Mouse (Mus musculus) limb, embryonic 13.5 days (tissue): ENCODE measurements around the gene Mei4. TPM values are rescaled to one million over a fixed set of nuclear protein-coding genes. Genes with fewer than 3 reads are reported as not detected.
A peak's percentile ranks its signal among the peaks of the same experiment; 100 is the strongest.

ENCODE experiments used
- ATAC-seq: fragments of 200-750 bp; cut with Nextera tagmentation; 2 replicates; pipeline ENCODE4 v1.8.0; 2017; ENCODE audit warnings: low read depth, moderate number of reproducible peaks, moderate TSS enrichment; ENCODE audit not compliant: low FRiP score
- H3K27ac ChIP-seq: fragments of 300-500 bp; sonication (generic); 2 replicates; pipeline ENCODE4 v1.5.1; 2015; ENCODE audit warnings: inconsistent platforms, mild to moderate bottlenecking, moderate library complexity
- H3K27me3 ChIP-seq: fragments of 300-500 bp; sonication (generic); 2 replicates; pipeline ENCODE4 v1.6.1; 2015; ENCODE audit warnings: mild to moderate bottlenecking, inconsistent platforms
- H3K36me3 ChIP-seq: fragments of 300-500 bp; sonication (generic); 2 replicates; pipeline ENCODE4 v1.6.1; 2015; ENCODE audit warnings: inconsistent platforms, mild to moderate bottlenecking, moderate library complexity
- H3K4me1 ChIP-seq: fragments of 300-500 bp; sonication (generic); 2 replicates; pipeline ENCODE4 v1.6.1; 2015; ENCODE audit warnings: inconsistent platforms
- H3K4me2 ChIP-seq: fragments of 300-500 bp; sonication (generic); replicated peaks from 2 replicates; pipeline ENCODE4 v1.6.1; 2015; ENCODE audit warnings: inconsistent platforms, mild to moderate bottlenecking, moderate library complexity
- H3K4me3 ChIP-seq: fragments of 300-500 bp; sonication (generic); 2 replicates; pipeline ENCODE4 v1.5.1; 2015; ENCODE audit warnings: moderate library complexity, mild to moderate bottlenecking, inconsistent platforms
- H3K9ac ChIP-seq: fragments of 300-500 bp; sonication (generic); 2 replicates; pipeline ENCODE4 v1.6.1; 2015; ENCODE audit warnings: mild to moderate bottlenecking, inconsistent platforms
- H3K9me3 ChIP-seq: fragments of 300-500 bp; sonication (generic); 2 replicates; pipeline ENCODE4 v1.6.1; 2016; ENCODE audit warnings: inconsistent platforms
- WGBS: fragments of 180-500 bp; shearing (Covaris S2); methylation state at CpG from one replicate; pipeline ENCODE4 v1.1.7; 2015; 5-methylcytosine and 5-hydroxymethylcytosine counted together
- polyA plus RNA-seq: library from polyadenylated mRNA; unstranded; fragments of >200 nt; fragmentation: Nextera tagmentation; extraction: Ambion mirVana; gene quantifications from 2 replicates; pipeline ENCODE4 v1.2.1, GENCODE M21; 2015

The Mei4 gene
- polyA plus RNA-seq, 1 experiment from 2014 or later = 1.2 TPM

DNA sequence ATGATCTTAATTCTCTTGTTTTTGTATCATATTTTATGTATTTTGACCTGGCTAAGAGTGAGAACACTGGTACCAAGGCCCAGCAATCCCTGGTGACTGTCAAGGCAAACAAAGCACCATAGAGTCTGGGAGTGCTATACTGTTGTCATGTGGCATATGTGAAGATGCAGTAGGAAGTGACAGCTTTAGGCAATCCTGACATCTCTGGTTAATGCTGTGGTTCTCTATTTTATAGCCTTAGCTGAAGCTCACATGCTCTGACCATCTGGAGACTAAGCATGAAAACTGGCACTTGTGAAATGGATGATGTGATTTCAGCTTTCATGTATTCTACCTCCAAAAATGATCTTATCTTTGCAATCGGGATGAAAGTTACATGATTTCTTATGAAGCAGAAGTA lies 103.3 kb downstream of the Mei4 start:
- no peaks in the 10 kb centered on the region for H3K9me3 ChIP-seq
- H3K9ac ChIP-seq = no peak overlapping the region
- ATAC-seq = no peak
- 88% methylated on average over 1 of the region's 1 CpGs for WGBS
- H3K4me3 ChIP-seq = no peak overlapping the region
- no peak overlapping the region for H3K4me2 ChIP-seq
- H3K27ac ChIP-seq = no peak overlapping the region
- no peaks in the 10 kb centered on the region for H3K4me1 ChIP-seq
- no peaks in the 10 kb centered on the region for H3K27me3 ChIP-seq
- no peaks in the 10 kb centered on the region for H3K36me3 ChIP-seq

GRCm38 (mm10) chr9:81968935-81969334 lies 105.5 kb downstream of the Mei4 start:
- WGBS = 60% methylated on average over 2 of the region's 2 CpGs
- no peak for ATAC-seq
- no peaks in the 10 kb centered on the region for H3K36me3 ChIP-seq

DNA sequence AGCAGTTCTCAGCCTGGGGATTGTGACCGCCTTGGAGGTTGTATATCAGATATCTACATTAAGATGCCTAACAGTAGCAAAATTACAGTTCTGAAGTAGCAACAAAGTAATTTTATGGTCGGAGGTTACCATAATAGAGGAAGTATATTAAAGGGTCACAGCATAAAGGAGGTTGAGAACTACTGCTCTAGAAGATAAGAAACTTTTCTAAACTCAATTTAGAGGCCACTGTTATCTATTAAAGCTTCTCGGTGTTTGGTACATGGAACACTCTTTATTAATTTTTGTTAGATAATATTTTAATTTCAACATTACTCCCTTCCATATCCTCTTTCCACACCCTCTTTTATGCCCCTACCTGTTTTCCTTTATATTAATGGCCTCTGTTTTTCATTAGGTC lies 119.0 kb downstream of the Mei4 start:
- H3K36me3 ChIP-seq = no peaks in the 10 kb centered on the region
- H3K4me2 ChIP-seq = no peak overlapping the region
- no peaks in the 10 kb centered on the region for H3K27me3 ChIP-seq
- no peak overlapping the region for H3K27ac ChIP-seq
- no peaks in the 10 kb centered on the region for H3K9me3 ChIP-seq
- H3K4me3 ChIP-seq = no peak overlapping the region
- WGBS = 87% methylated on average over 3 of the region's 3 CpGs
- H3K9ac ChIP-seq = no peak overlapping the region
- ATAC-seq = no peak
- no peaks in the 10 kb centered on the region for H3K4me1 ChIP-seq

More at GRCm38 (mm10) chr9:81968935-81969334, 105.5 kb downstream of the Mei4 start:
- Histone ChIP-seq H3K4me1 (no peaks in the 10 kb centered on the region), H3K9ac (no peak overlapping the region), H3K27ac (no peak overlapping the region), H3K9me3 (no peaks in the 10 kb centered on the region), H3K27me3 (no peaks in the 10 kb centered on the region), H3K4me2 (no peak overlapping the region), H3K4me3 (no peak overlapping the region)

DNA sequence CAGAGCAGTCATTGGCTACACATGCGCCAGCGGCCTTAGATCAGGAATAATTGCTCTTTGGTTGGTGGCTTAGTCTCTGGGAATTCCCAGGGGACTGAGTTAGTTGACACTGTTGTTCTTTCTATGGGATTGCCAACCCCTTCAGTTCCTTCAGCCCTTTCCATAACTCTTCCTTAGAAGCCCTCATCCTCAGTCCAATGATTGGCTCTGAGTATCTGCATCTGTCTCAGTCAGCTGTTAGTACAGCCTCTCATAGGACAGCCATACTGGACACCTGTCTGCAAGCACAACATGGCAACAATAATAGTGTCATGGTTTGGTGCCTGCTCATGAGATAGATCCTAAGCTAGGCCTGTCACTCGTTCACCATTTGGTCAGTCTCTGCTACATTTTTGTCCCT lies 149.5 kb downstream of the Mei4 start:
- Histone ChIP-seq H3K36me3 (no peaks in the 10 kb centered on the region), H3K4me1 (0 out of 2 replicates have a peak, but pooled peaks cover 4% of the 10 kb centered on the region), H3K9me3 (no peaks in the 10 kb centered on the region), H3K9ac (no peak overlapping the region), H3K4me3 (no peak overlapping the region), H3K27me3 (no peaks in the 10 kb centered on the region), H3K4me2 (no peak overlapping the region), H3K27ac (no peak overlapping the region)
- ATAC-seq = peak; percentile 54
- 76% methylated on average over 3 of the region's 3 CpGs for WGBS

DNA sequence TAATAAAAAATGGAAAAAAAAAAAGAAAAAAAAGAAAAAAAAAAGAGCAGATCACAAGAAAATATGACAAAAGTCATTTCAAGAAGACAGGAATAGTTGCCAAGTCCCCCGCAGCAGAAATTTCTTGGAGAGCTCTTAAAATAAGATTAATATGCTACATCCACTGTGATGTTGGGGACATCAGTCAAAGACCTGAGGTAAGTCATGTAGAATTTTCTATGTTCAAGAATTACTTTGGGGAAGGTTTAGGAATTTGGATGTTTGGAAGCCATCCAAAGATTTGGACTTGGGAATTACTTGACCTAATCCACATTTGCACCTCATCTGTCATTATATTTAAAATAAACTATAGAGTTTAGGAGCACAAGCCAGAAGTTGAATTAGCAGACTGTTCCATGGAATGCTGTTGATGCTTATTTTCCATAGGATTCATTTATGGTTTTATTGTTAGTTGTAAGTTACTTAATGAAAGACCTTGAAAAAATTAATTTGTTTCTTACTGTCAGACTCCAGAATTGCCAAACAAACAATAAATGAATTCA lies 179.1 kb downstream of the Mei4 start:
- no peaks in the 10 kb centered on the region for H3K9me3 ChIP-seq
- H3K36me3 ChIP-seq = no peaks in the 10 kb centered on the region
- no peak overlapping the region for H3K4me2 ChIP-seq
- no peaks in the 10 kb centered on the region for H3K27me3 ChIP-seq
- H3K9ac ChIP-seq = no peak overlapping the region
- no peak overlapping the region for H3K4me3 ChIP-seq
- H3K27ac ChIP-seq = no peak overlapping the region
- ATAC-seq = no peak
- H3K4me1 ChIP-seq = no peaks in the 10 kb centered on the region
- WGBS = 78% methylated on average over 1 of the region's 1 CpGs

DNA sequence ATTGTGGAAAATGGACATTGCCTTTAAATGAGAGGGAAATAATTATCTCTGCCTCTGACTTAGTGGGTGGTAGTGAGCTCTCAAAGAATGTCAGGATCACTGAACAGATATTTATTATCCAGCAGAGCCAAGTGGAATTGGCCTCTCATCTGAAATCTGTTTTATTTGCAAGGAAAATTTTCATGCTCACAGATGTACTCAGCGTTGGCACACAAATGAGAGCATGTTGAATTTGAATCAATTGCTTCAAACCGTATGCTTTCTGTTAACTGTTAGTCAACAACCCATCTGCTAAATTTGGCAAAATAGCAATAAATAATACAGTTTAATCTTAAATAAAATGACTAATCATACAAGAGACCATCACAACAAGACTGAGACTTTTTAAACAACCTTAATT lies 181.0 kb downstream of the Mei4 start:
- Histone ChIP-seq H3K4me3 (no peak overlapping the region), H3K36me3 (no peaks in the 10 kb centered on the region), H3K27ac (no peak overlapping the region), H3K4me1 (no peaks in the 10 kb centered on the region), H3K9me3 (no peaks in the 10 kb centered on the region), H3K27me3 (no peaks in the 10 kb centered on the region), H3K9ac (no peak overlapping the region), H3K4me2 (no peak overlapping the region)
- 84% methylated on average over 2 of the region's 2 CpGs for WGBS
- no peak for ATAC-seq

DNA sequence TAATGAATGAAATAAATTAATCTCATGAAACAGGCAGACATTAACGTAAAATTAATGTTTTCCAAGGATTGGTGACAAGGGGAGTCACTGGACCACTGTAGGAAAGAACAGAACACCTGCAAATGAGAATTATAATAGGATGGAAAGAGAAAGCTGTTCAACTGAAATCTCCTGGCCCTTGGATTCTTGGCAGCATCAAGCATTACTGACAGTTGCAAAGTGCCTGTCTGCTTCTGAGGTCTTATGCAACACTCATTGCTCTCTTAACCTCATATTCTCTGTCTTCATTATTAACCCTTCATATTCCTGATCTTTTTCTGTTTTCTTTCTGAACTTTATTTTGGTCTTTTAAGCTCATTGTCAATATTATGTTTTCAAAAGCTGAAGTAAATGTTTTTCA lies 210.4 kb downstream of the Mei4 start:
- H3K4me2 ChIP-seq = no peak overlapping the region
- WGBS = 80% methylated on average over 1 of the region's 1 CpGs

DNA sequence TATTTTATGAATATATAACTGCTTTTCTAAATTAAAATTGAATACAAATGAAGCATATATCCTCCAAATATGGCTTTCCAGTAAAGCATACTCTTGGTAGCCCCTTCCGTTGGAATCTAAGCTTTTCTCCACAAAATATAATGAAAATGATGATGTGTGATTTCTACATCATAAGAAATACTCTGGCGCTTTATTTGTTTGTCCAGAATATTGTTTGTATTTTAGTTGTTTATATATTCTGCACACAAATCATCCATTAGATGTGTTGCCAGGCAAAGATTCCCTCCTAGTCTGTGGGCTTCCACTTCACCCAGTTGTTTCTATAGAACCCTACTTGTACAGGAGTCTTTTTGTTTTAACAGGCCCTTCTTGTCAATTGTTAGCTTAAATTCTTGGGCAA lies 211.8 kb downstream of the Mei4 start:
- Histone ChIP-seq H3K9ac (no peak overlapping the region), H3K9me3 (no peaks in the 10 kb centered on the region), H3K4me1 (no peaks in the 10 kb centered on the region), H3K4me3 (no peak overlapping the region), H3K27me3 (no peaks in the 10 kb centered on the region), H3K36me3 (no peaks in the 10 kb centered on the region), H3K4me2 (no peak overlapping the region), H3K27ac (no peak overlapping the region)
- no peak for ATAC-seq
- 88% methylated on average over 2 of the region's 2 CpGs for WGBS

More for the DNA sequence above, 210.4 kb downstream of the Mei4 start:
- H3K27ac ChIP-seq = no peak overlapping the region
- H3K27me3 ChIP-seq = no peaks in the 10 kb centered on the region
- no peak for ATAC-seq
- H3K4me3 ChIP-seq = no peak overlapping the region
- H3K9me3 ChIP-seq = no peaks in the 10 kb centered on the region
- H3K36me3 ChIP-seq = no peaks in the 10 kb centered on the region
- H3K4me1 ChIP-seq = no peaks in the 10 kb centered on the region
- H3K9ac ChIP-seq = no peak overlapping the region

DNA sequence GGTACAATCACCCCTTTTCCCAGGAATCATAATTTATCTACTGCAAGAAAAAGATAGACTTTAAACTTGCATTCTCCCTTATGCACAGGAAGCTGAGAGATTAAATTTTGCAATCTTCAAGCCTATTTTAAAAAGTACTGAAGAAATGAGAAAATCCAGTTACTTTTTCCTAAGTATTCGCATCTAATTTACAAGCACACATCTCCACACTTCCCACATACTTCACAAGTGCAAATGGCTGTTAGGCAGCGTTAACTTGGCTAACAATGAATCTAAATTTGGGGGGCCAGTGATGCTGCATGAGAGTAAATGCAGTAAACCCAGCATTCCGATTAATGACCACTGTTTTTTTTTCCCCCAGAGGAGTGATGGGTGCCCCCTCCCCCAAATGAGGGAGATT lies 232.9 kb downstream of the Mei4 start:
- ATAC-seq = no peak
- Histone ChIP-seq H3K36me3 (no peaks in the 10 kb centered on the region), H3K4me3 (no peak overlapping the region), H3K4me2 (no peak overlapping the region), H3K9ac (no peak overlapping the region), H3K27me3 (no peaks in the 10 kb centered on the region), H3K9me3 (no peaks in the 10 kb centered on the region), H3K4me1 (no peaks in the 10 kb centered on the region), H3K27ac (no peak overlapping the region)
- WGBS = 65% methylated on average over 3 of the region's 3 CpGs

DNA sequence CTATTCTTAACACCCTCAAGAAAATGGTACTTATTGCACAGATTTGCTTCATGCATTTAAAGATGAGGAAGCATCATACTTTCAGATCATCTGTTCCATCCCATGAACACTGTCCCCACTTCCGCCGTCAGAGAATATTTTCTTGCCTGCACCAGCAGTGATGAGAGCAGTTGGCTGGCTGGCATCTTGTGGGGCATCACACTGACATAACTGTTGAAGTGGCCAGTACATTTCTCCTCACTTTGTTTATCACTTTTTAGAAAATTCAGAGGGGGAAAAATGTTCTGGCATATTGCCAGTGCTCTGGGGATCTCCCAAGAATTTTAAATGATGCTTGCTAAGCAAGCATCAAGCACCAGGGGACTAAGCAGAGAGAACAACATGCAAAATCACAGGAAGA lies 251.4 kb downstream of the Mei4 start:
- ATAC-seq = no peak
- no peaks in the 10 kb centered on the region for H3K27me3 ChIP-seq
- H3K27ac ChIP-seq = no peak overlapping the region
- no peak overlapping the region for H3K4me2 ChIP-seq
- no peaks in the 10 kb centered on the region for H3K4me1 ChIP-seq
- H3K36me3 ChIP-seq = no peaks in the 10 kb centered on the region
- H3K9ac ChIP-seq = no peak overlapping the region
- H3K9me3 ChIP-seq = no peaks in the 10 kb centered on the region
- 87% methylated on average over 2 of the region's 2 CpGs for WGBS
- no peak overlapping the region for H3K4me3 ChIP-seq

DNA sequence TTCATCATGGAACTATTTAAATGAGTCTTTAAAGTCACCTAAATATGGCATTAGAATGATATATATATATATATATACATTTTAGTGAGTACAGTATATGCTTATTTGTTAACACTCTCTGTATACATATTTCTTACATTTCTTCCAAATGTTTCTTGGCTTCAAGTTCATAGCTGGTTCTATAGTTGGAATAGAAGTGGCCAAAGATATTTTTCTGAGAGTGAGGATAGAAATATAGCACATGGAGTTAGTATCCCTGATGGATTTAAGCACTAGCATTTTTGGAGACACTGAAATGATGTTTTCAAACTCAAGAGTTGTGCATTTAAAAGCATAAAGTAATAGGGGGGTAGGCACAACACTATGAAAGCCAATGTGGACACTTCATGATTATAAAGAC lies 272.6 kb downstream of the Mei4 start:
- ATAC-seq = no peak
- Histone ChIP-seq H3K4me2 (no peak overlapping the region), H3K27ac (no peak overlapping the region), H3K27me3 (no peaks in the 10 kb centered on the region), H3K4me3 (no peak overlapping the region), H3K9me3 (no peaks in the 10 kb centered on the region), H3K9ac (no peak overlapping the region), H3K4me1 (no peaks in the 10 kb centered on the region), H3K36me3 (no peaks in the 10 kb centered on the region)

- Histone ChIP-seq H3K9ac (no peak overlapping the region), H3K4me1 (no peaks in the 10 kb centered on the region), H3K36me3 (no peaks in the 10 kb centered on the region), H3K9me3 (no peaks in the 10 kb centered on the region), H3K4me2 (peak overlapping the region; percentile 34), H3K4me3 (no peak overlapping the region), H3K27me3 (no peaks in the 10 kb centered on the region), H3K27ac (no peak overlapping the region)
- ATAC-seq = no peak
- WGBS = 28% methylated on average over 9 of the region's 9 CpGs
Observed at GRCm38 (mm10) chr9:82160143-82160542, 296.7 kb downstream of the Mei4 start.

DNA sequence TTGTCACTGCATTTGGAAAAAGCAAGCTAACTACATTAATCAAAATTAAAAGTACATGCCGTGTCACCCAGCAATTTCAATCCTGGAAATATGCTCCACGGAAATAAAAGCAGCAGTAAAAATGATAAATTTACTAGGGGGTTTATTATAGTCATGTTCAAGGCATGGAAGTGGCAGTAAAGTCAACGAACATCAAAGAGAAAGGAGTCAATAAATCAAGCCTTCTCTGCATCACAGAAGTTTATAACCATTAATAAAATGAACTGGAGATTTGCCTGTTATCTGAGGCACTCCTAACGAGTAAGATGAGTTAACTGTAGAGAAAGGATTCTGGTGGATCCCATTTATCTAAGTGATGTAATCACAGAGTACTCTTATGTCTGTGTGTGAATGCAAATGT lies 298.9 kb downstream of the Mei4 start:
- 7% methylated on average over 4 of the region's 4 CpGs for WGBS
- no peaks in the 10 kb centered on the region for H3K27me3 ChIP-seq
- ATAC-seq = no peak

More for the DNA sequence above, 298.9 kb downstream of the Mei4 start:
- no peak overlapping the region for H3K27ac ChIP-seq
- no peaks in the 10 kb centered on the region for H3K9me3 ChIP-seq
- no peak overlapping the region for H3K4me3 ChIP-seq
- no peak overlapping the region for H3K4me2 ChIP-seq
- no peaks in the 10 kb centered on the region for H3K4me1 ChIP-seq
- no peaks in the 10 kb centered on the region for H3K36me3 ChIP-seq
- no peak overlapping the region for H3K9ac ChIP-seq
